Mouse (Mus musculus) ES-E14 (cell line): ENCODE measurements around the gene Nid2. TPM values are rescaled to one million over a fixed set of nuclear protein-coding genes. Genes with fewer than 3 reads are reported as not detected.
A peak's percentile ranks its signal among the peaks of the same experiment; 100 is the strongest.

ENCODE experiments used
- DNase-seq: peaks from one replicate; pipeline ENCODE4 v3.0.0-alpha.2; 2013; ENCODE audit warnings: low read depth, low spot score
- H3K27ac ChIP-seq: 2 replicates; pipeline ENCODE4 v1.5.1; 2012; ENCODE audit warnings: low read depth, mild to moderate bottlenecking, low read length, moderate library complexity, mixed read lengths; ENCODE audit not compliant: poor library complexity, insufficient read depth, severe bottlenecking
- H3K36me3 ChIP-seq: 2 replicates; pipeline ENCODE4 v1.6.1; 2012; ENCODE audit warnings: mild to moderate bottlenecking, low read length, moderate library complexity, mixed read lengths; ENCODE audit not compliant: control insufficient read depth, poor library complexity, insufficient read depth, severe bottlenecking
- H3K4me1 ChIP-seq, 2 experiments: fragments of 150-350 bp in 1 of 2; sonication (generic) in 1 of 2; 2 replicates each; pipeline ENCODE4 v1.6.1; 2012; ENCODE audit warnings: low read length in 2 of 2, mild to moderate bottlenecking in 1 of 2, mixed read lengths in 1 of 2; ENCODE audit not compliant: control insufficient read depth in 2 of 2, insufficient read depth in 2 of 2, poor library complexity in 1 of 2
- H3K4me3 ChIP-seq, 2 experiments: fragments of 150-350 bp in 1 of 2; sonication (generic) in 1 of 2; 2 replicates each; pipeline ENCODE4 v1.5.1; 2012; ENCODE audit warnings: low read length in 2 of 2, low read depth in 1 of 2, mild to moderate bottlenecking in 1 of 2, mixed read lengths in 1 of 2; ENCODE audit not compliant: insufficient read depth in 1 of 2, poor library complexity in 1 of 2, severe bottlenecking in 1 of 2
- H3K9ac ChIP-seq: 2 replicates; pipeline ENCODE4 v1.6.1; 2012; ENCODE audit warnings: low read depth, mild to moderate bottlenecking, low read length, mixed read lengths; ENCODE audit not compliant: poor library complexity, insufficient read depth, severe bottlenecking
- H3K9me3 ChIP-seq: fragments of 150-350 bp; sonication (generic); 2 replicates; pipeline ENCODE4 v1.6.1; 2012; ENCODE audit warnings: low read depth, mild to moderate bottlenecking, low read length; ENCODE audit not compliant: control insufficient read depth, insufficient read depth
- CHD2 ChIP-seq: IDR thresholded peaks from 2 replicates; pipeline ENCODE4 v1.6.1; 2014; ENCODE audit warnings: mild to moderate bottlenecking, low read depth, low read length, inconsistent platforms
- HCFC1 ChIP-seq: IDR thresholded peaks from 2 replicates; pipeline ENCODE4 v1.6.1; 2012; ENCODE audit warnings: low read length, inconsistent platforms, borderline replicate concordance; ENCODE audit not compliant: insufficient read depth
- MAFK ChIP-seq: IDR thresholded peaks from 2 replicates; pipeline ENCODE4 v1.6.1; 2014; ENCODE audit warnings: mild to moderate bottlenecking, low read depth, low read length, inconsistent platforms; ENCODE audit not compliant: insufficient read depth
- ZC3H11A ChIP-seq: IDR thresholded peaks from 2 replicates; pipeline ENCODE4 v1.6.1; 2012; ENCODE audit warnings: low read depth, mild to moderate bottlenecking, inconsistent platforms, low read length, borderline replicate concordance
- ZNF384 ChIP-seq: IDR thresholded peaks from 2 replicates; pipeline ENCODE4 v1.6.1; 2012; ENCODE audit warnings: low read depth, low read length, inconsistent platforms
- in situ Hi-C, 2 experiments: fragments of 600-800 bp; cut with MboI; formaldehyde crosslinking; loops; one replicate each; pipeline ENCODE4 v1.15.1; 2025; ENCODE audit warnings: low sequenced_read_pairs in 2 of 2, inconsistent platforms in 1 of 2; ENCODE audit not compliant: unreplicated experiment in 2 of 2
- total RNA-seq: library from RNA; depleted of rRNA; stranded (reverse); fragments of 300-350 nt; gene quantifications from 2 replicates; pipeline ENCODE4 v1.2.3, GENCODE M21; 2012; rRNA removed

The Nid2 gene
- 399 and 646 TPM in 2 replicates for total RNA-seq

DNA sequence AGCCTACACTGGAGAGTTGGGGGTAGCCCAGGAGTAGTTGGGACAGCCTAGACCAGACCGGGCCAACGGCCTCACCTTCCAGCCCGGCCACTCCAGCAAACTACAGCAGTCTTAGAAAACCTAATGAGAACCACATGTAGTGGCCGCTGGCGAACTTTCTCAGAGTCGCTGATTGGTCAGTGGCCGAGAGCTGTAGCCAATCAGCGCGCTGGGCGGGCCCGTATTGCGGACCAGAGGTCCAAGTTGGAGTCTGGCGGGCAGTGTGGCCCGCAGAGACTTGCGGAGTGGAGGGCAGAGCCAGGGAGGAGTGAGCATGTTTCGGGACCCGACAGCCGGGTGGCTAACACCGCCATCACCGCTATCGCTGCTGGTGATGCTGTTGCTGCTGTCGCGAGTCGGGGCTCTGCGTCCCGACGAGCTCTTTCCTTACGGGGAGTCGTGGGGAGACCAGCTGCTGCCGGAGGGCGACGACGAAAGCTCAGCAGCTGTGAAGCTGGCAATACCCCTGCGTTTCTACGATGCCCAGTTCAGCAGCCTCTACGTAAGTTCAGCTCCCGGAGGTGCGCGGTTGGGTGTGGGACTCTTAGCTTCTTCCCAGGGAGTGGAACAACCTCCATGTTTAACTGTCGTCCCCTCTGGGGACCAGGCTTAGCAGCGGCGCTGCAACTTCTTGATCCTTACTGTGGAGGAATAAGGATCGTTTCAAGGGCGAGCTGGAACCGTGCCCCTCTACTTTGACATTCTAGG is at the start of gene Nid2:
Gene Nid2 (plus strand): TSS at position 241 of the 747 bp plus-strand sequence.
- H3K9me3 ChIP-seq: no peaks in the 10 kb centered on the region
- H3K4me3 ChIP-seq: peak within 1 kb of the TSS; percentile 74 to 91
- H3K9ac ChIP-seq: peak within 1 kb of the TSS; percentile 81
- no peak for TF ChIP-seq MAFK
- peak; percentile 72; the same call in 1 of the 2 replicates for TF ChIP-seq CHD2
- in situ Hi-C loops: loop anchor here in 1 of 2 experiments (10.0 to 25.0 kb wide), 3 partner anchors 54 to 236 kb away; partner anchors contain the start of gene Gng2
- H3K27ac ChIP-seq: peak within 1 kb of the TSS; percentile 95
- peak; percentile 88 for DNase-seq
- peaks cover 18 to 29% of the 10 kb centered on the region in 2 experiments for H3K4me1 ChIP-seq
- peaks cover 25% of the 10 kb centered on the region for H3K36me3 ChIP-seq

DNA sequence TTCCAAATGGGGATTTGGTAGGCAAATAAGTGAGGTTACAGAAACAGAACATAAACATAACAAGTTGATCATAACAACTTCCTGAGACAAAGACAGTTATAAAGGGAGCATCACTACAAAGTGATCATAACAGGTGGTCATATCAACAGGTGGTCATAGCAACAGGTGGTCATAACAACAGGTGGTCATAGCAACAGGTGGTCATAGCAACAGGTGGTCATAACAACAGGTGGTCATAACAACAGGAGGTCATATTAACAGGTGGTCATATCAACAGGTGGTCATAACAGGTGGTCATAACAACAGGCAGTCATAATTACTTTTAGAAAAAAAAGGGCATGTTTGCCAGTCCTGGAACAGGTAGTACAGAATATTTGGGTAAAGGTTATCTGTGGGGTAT is 49.5 kb upstream of the Nid2 start:
- in situ Hi-C loops: loop anchor here in 1 of 2 experiments (5.0 kb wide), 1 partner anchor 46 kb away; no protein-coding TSS in a partner anchor
- Histone ChIP-seq H3K9ac (no peak overlapping the region), H3K9me3 (no peaks in the 10 kb centered on the region), H3K4me3 (no peak overlapping the region), H3K36me3 (no peaks in the 10 kb centered on the region), H3K27ac (no peak overlapping the region), H3K4me1 (peaks cover 0 to under 1% of the 10 kb centered on the region in 2 experiments; a peak in 1 of 4 replicates)
- no peak for TF ChIP-seq ZNF384
- no peak for TF ChIP-seq ZC3H11A
- no peak for TF ChIP-seq HCFC1
- no peak for TF ChIP-seq MAFK
- no peak for TF ChIP-seq CHD2
- no peak for DNase-seq

DNA sequence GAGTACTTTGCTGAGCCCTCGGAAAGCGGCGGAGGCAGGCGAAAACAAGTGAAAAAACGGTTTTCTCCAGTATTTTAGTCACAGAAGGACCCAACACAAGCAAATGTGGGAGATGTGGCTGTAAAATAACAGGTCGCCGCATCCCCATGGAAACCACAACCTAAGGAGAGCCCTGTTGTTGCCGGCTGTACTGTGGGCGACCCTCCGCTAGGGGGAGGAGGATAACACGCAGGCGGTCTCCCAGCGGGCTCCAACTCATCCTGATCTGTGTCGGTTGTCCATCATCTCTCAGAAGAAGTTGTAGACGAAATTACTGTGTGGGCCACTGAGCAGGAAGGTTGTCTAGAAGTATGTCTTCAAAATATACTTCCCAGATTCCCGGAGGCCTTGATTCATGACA is 45.4 kb upstream of the Nid2 start:
- Histone ChIP-seq H3K4me3 (peak overlapping the region in 1 of 2 experiments; percentile 11; a peak in 1 of 4 replicates), H3K9ac (no peak overlapping the region), H3K4me1 (peaks cover 2 to 4% of the 10 kb centered on the region in 2 experiments; a peak in 3 of 4 replicates), H3K36me3 (no peaks in the 10 kb centered on the region), H3K27ac (no peak overlapping the region), H3K9me3 (no peaks in the 10 kb centered on the region)
- in situ Hi-C loops: loop anchor here in 1 of 2 experiments (5.0 kb wide), 2 partner anchors 112 to 357 kb away; no protein-coding TSS in a partner anchor
- DNase-seq: peak; percentile 84
- TF ChIP-seq MAFK: no peak
- no peak for TF ChIP-seq CHD2
- no peak for TF ChIP-seq HCFC1
- TF ChIP-seq ZNF384: no peak
- TF ChIP-seq ZC3H11A: no peak

GRCm38 (mm10) chr14:19706454-19706853 is 44.6 kb upstream of the Nid2 start:
- peak; percentile 68 for DNase-seq
- no peak overlapping the region for H3K27ac ChIP-seq
- in situ Hi-C loops: loop anchor here in 1 of 2 experiments (5.0 kb wide), 2 partner anchors 111 to 356 kb away; no protein-coding TSS in a partner anchor

More at GRCm38 (mm10) chr14:19706454-19706853, 44.6 kb upstream of the Nid2 start:
- Histone ChIP-seq H3K9ac (no peak overlapping the region), H3K9me3 (no peaks in the 10 kb centered on the region), H3K36me3 (no peaks in the 10 kb centered on the region), H3K4me1 (peaks cover 2 to 4% of the 10 kb centered on the region in 2 experiments; a peak in 3 of 4 replicates), H3K4me3 (no peak overlapping the region)
- TF ChIP-seq ZNF384: no peak
- TF ChIP-seq HCFC1: no peak
- no peak for TF ChIP-seq MAFK
- TF ChIP-seq CHD2: no peak
- TF ChIP-seq ZC3H11A: peak; percentile 80
